Mouse (Mus musculus) G1E (cell line): ENCODE results near the gene Nop58.

Source experiments
- CTCF ChIP-seq: IDR thresholded peaks from 2 replicates; pipeline ENCODE4 v1.5.1; 2012; ENCODE audit warnings: low read depth, low read length, inconsistent platforms, mixed read lengths
- GATA1 ChIP-seq: IDR thresholded peaks from 2 replicates; pipeline ENCODE4 v1.6.1; 2012; ENCODE audit warnings: borderline replicate concordance, low read length, inconsistent platforms, mixed read lengths

DNA sequence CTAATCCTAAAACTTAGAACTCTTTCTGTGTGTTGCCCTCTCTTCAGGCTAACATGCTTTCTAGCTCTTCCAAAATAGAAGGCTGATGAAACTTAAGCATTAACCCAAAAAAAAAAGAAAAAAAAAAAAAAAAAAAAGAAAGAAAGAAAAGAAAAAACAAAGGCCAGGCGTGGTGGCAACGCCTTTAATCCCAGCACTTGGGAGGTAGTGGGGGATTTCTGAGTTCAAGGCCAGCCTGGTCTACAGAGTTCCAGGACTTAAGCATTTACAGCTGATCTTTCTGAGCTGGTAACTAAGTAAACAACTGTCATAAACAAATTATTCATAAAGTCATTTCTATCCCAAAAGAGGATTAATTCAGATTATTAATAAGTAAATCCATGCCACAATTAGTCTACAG lies 15.9 kb upstream of the Nop58 start:
- TF ChIP-seq CTCF = no peak
- no peak for TF ChIP-seq GATA1
